Mouse (Mus musculus): ENCODE measurements around the gene Phb. TPM values are rescaled to one million over a fixed set of nuclear protein-coding genes. Genes with fewer than 3 reads are reported as not detected.
"Not testable (repeated sequence)": the region's sequence is repeated elsewhere in the genome, so short reads cannot be mapped to it uniquely, and the experiment has no call there.

The Phb gene
- polyA plus RNA-seq, 1 experiment from 2014 or later: 129 TPM

GRCm38 (mm10) chr11:95650981-95651380 lies 15.8 kb upstream of the Phb start:
- WGBS (ENCODE audit: insufficient replicate concordance): 52% methylated on average over 9 of the region's 9 CpGs
- no peak overlapping the region for H3K27ac ChIP-seq (replicated peaks)
- no peak for ATAC-seq (ENCODE audit: insufficient read depth)
- H3K4me3 ChIP-seq (replicated peaks): no peak overlapping the region
- no peaks in the 10 kb centered on the region for H3K4me1 ChIP-seq (replicated peaks)
- no peaks in the 10 kb centered on the region for H3K9me3 ChIP-seq (replicated peaks)
- peaks cover 72% of the 10 kb centered on the region for H3K27me3 ChIP-seq
- H3K9ac ChIP-seq: no peak overlapping the region
- no peaks in the 10 kb centered on the region for H3K36me3 ChIP-seq (replicated peaks)
- H3K4me2 ChIP-seq: no peak overlapping the region

- H3K4me2 ChIP-seq: no peak overlapping the region
- no peak overlapping the region for H3K9ac ChIP-seq
- no peak for ATAC-seq (ENCODE audit: insufficient read depth)
- H3K4me3 ChIP-seq (replicated peaks): no peak overlapping the region
- H3K36me3 ChIP-seq (replicated peaks): no peaks in the 10 kb centered on the region
- WGBS (ENCODE audit: insufficient replicate concordance): 54% methylated on average over 4 of the region's 4 CpGs
- peaks cover 12% of the 10 kb centered on the region for H3K27me3 ChIP-seq
- H3K9me3 ChIP-seq (replicated peaks): no peaks in the 10 kb centered on the region
- no peak overlapping the region for H3K27ac ChIP-seq (replicated peaks)
- no peaks in the 10 kb centered on the region for H3K4me1 ChIP-seq (replicated peaks)
Observed at GRCm38 (mm10) chr11:95657449-95657848, 9.3 kb upstream of the Phb start.

GRCm38 (mm10) chr11:95667177-95667576 lies 420 bp downstream of the Phb start:
- peaks cover 27% of the 10 kb centered on the region for H3K4me1 ChIP-seq (replicated peaks)
- peak; percentile 57 for ATAC-seq (ENCODE audit: insufficient read depth)
- H3K36me3 ChIP-seq (replicated peaks): peaks cover 35% of the 10 kb centered on the region
- no peaks in the 10 kb centered on the region for H3K9me3 ChIP-seq (replicated peaks)
- peak overlapping the region; percentile 59 for H3K9ac ChIP-seq
- peak overlapping the region; percentile 82 for H3K4me2 ChIP-seq
- no peaks in the 10 kb centered on the region for H3K27me3 ChIP-seq
- peak overlapping the region; percentile 74 for H3K27ac ChIP-seq (replicated peaks)
- under 1% methylated on average over 11 of the region's 11 CpGs for WGBS (ENCODE audit: insufficient replicate concordance)
- H3K4me3 ChIP-seq (replicated peaks): peak overlapping the region; percentile 70

GRCm38 (mm10) chr11:95668086-95668485 lies 1.3 kb downstream of the Phb start:
- H3K9me3 ChIP-seq (replicated peaks); H3K9ac ChIP-seq; H3K27ac ChIP-seq (replicated peaks); ATAC-seq (ENCODE audit: insufficient read depth); H3K27me3 ChIP-seq: not testable (repeated sequence)
- Histone ChIP-seq H3K4me2 (peak overlapping the region; percentile 82), H3K4me1 (replicated peaks) (peaks cover 27% of the 10 kb centered on the region), H3K36me3 (replicated peaks) (peaks cover 40% of the 10 kb centered on the region), H3K4me3 (replicated peaks) (peak overlapping the region; percentile 70)
- WGBS (ENCODE audit: insufficient replicate concordance): 78% methylated on average over 7 of the region's 7 CpGs

GRCm38 (mm10) chr11:95675498-95675897 lies 8.7 kb downstream of the Phb start:
- WGBS (ENCODE audit: insufficient replicate concordance): 81% methylated on average over 14 of the region's 14 CpGs
- Histone ChIP-seq H3K27ac (replicated peaks) (no peak overlapping the region), H3K36me3 (replicated peaks) (peaks cover 84% of the 10 kb centered on the region), H3K27me3 (no peaks in the 10 kb centered on the region), H3K9ac (no peak overlapping the region), H3K4me3 (replicated peaks) (no peak overlapping the region), H3K4me2 (no peak overlapping the region), H3K9me3 (replicated peaks) (no peaks in the 10 kb centered on the region), H3K4me1 (replicated peaks) (peaks cover 4% of the 10 kb centered on the region; the same call in 1 of the 2 replicates)
- no peak for ATAC-seq (ENCODE audit: insufficient read depth)

- 38% methylated on average over 6 of the region's 6 CpGs for WGBS (ENCODE audit: insufficient replicate concordance)
- no peak for ATAC-seq (ENCODE audit: insufficient read depth)
Observed at GRCm38 (mm10) chr11:95676307-95676706, 9.6 kb downstream of the Phb start.

GRCm38 (mm10) chr11:95677925-95678701 lies 11.4 kb downstream of the Phb start:
- ATAC-seq (ENCODE audit: insufficient read depth): no peak

More at GRCm38 (mm10) chr11:95676307-95676706, 9.6 kb downstream of the Phb start:
- no peaks in the 10 kb centered on the region for H3K27me3 ChIP-seq
- no peak overlapping the region for H3K4me2 ChIP-seq
- peaks cover 4% of the 10 kb centered on the region; the same call in 1 of the 2 replicates for H3K4me1 ChIP-seq (replicated peaks)
- H3K36me3 ChIP-seq (replicated peaks): peaks cover 84% of the 10 kb centered on the region
- no peak overlapping the region for H3K4me3 ChIP-seq (replicated peaks)
- H3K9ac ChIP-seq: no peak overlapping the region
- no peaks in the 10 kb centered on the region for H3K9me3 ChIP-seq (replicated peaks)
- no peak overlapping the region for H3K27ac ChIP-seq (replicated peaks)

GRCm38 (mm10) chr11:95681995-95682601 lies 15.3 kb downstream of the Phb start:
- H3K27me3 ChIP-seq: no peaks in the 10 kb centered on the region
- no peaks in the 10 kb centered on the region for H3K9me3 ChIP-seq (replicated peaks)
- peaks cover 17% of the 10 kb centered on the region for H3K4me1 ChIP-seq (replicated peaks)
- no peak overlapping the region for H3K4me3 ChIP-seq (replicated peaks)
- no peak overlapping the region for H3K9ac ChIP-seq
- H3K36me3 ChIP-seq (replicated peaks): peaks cover 44% of the 10 kb centered on the region
- no peak overlapping the region for H3K4me2 ChIP-seq
- 60% methylated on average over 9 of the region's 9 CpGs for WGBS (ENCODE audit: insufficient replicate concordance)
- ATAC-seq (ENCODE audit: insufficient read depth): no peak
- no peak overlapping the region; the same call in 1 of the 2 replicates for H3K27ac ChIP-seq (replicated peaks)

More at GRCm38 (mm10) chr11:95677925-95678701, 11.4 kb downstream of the Phb start:
- Histone ChIP-seq H3K27me3 (no peaks in the 10 kb centered on the region), H3K9ac (no peak overlapping the region), H3K9me3 (replicated peaks) (no peaks in the 10 kb centered on the region), H3K4me2 (no peak overlapping the region), H3K36me3 (replicated peaks) (peaks cover 76% of the 10 kb centered on the region), H3K27ac (replicated peaks) (no peak overlapping the region), H3K4me3 (replicated peaks) (no peak overlapping the region), H3K4me1 (replicated peaks) (peaks cover 6% of the 10 kb centered on the region; the same call in 1 of the 2 replicates)
- WGBS (ENCODE audit: insufficient replicate concordance): 79% methylated on average over 14 of the region's 14 CpGs

GRCm38 (mm10) chr11:95682946-95683345 lies 16.2 kb downstream of the Phb start:
- ATAC-seq (ENCODE audit: insufficient read depth): peak; percentile 43; the same call in 1 of the 2 replicates
- no peaks in the 10 kb centered on the region for H3K9me3 ChIP-seq (replicated peaks)
- no peaks in the 10 kb centered on the region for H3K27me3 ChIP-seq
- H3K36me3 ChIP-seq (replicated peaks): peaks cover 35% of the 10 kb centered on the region
- no peak overlapping the region for H3K27ac ChIP-seq (replicated peaks)
- 64% methylated on average over 3 of the region's 3 CpGs for WGBS (ENCODE audit: insufficient replicate concordance)
- H3K4me3 ChIP-seq (replicated peaks): no peak overlapping the region
- no peak overlapping the region for H3K4me2 ChIP-seq
- H3K4me1 ChIP-seq (replicated peaks): peaks cover 25% of the 10 kb centered on the region
- H3K9ac ChIP-seq: no peak overlapping the region

- no peaks in the 10 kb centered on the region for H3K9me3 ChIP-seq (replicated peaks)
- no peak for ATAC-seq (ENCODE audit: insufficient read depth)
- no peaks in the 10 kb centered on the region for H3K27me3 ChIP-seq
- 0 out of 2 replicates have a peak, but pooled peaks cover 7% of the 10 kb centered on the region for H3K36me3 ChIP-seq (replicated peaks)
- peaks cover 55% of the 10 kb centered on the region for H3K4me1 ChIP-seq (replicated peaks)
- H3K4me2 ChIP-seq: no peak overlapping the region
- WGBS (ENCODE audit: insufficient replicate concordance): under 1% methylated on average over 4 of the region's 4 CpGs
- no peak overlapping the region for H3K9ac ChIP-seq
- H3K4me3 ChIP-seq (replicated peaks): no peak overlapping the region
- H3K27ac ChIP-seq (replicated peaks): no peak overlapping the region
Observed at GRCm38 (mm10) chr11:95686031-95686430, 19.3 kb downstream of the Phb start.

- no peak overlapping the region for H3K4me3 ChIP-seq (replicated peaks)
- H3K27me3 ChIP-seq: no peaks in the 10 kb centered on the region
- H3K27ac ChIP-seq (replicated peaks): peak overlapping the region; percentile 39; the same call in 1 of the 2 replicates
- no peaks in the 10 kb centered on the region for H3K36me3 ChIP-seq (replicated peaks)
- H3K9ac ChIP-seq: peak overlapping the region; percentile 19; the same call in 1 of the 2 replicates
- H3K4me1 ChIP-seq (replicated peaks): peaks cover 63% of the 10 kb centered on the region
- no peaks in the 10 kb centered on the region for H3K9me3 ChIP-seq (replicated peaks)
- H3K4me2 ChIP-seq: peak overlapping the region; percentile 18; the same call in 1 of the 2 replicates
- ATAC-seq (ENCODE audit: insufficient read depth): no peak
- WGBS (ENCODE audit: insufficient replicate concordance): 20% methylated on average over 11 of the region's 11 CpGs
Observed at GRCm38 (mm10) chr11:95687084-95687656, 20.4 kb downstream of the Phb start.

All from liver, embryonic 15.5 days (tissue).